Mouse (Mus musculus) ES-E14 (cell line): ENCODE measurements at regions not wholly inside any gene's neighbourhood (a gene's known extent, or its start where the extent isn't known, plus 50 kb on each side); places are given as distances from the start of the nearest gene placed in this dataset.

Source experiments
- CHD2 ChIP-seq: IDR thresholded peaks from 2 replicates; pipeline ENCODE4 v1.6.1; 2014; ENCODE audit warnings: mild to moderate bottlenecking, low read depth, low read length, inconsistent platforms
- HCFC1 ChIP-seq: IDR thresholded peaks from 2 replicates; pipeline ENCODE4 v1.6.1; 2012; ENCODE audit warnings: low read length, inconsistent platforms, borderline replicate concordance; ENCODE audit not compliant: insufficient read depth
- MAFK ChIP-seq: IDR thresholded peaks from 2 replicates; pipeline ENCODE4 v1.6.1; 2014; ENCODE audit warnings: mild to moderate bottlenecking, low read depth, low read length, inconsistent platforms; ENCODE audit not compliant: insufficient read depth
- ZNF384 ChIP-seq: IDR thresholded peaks from 2 replicates; pipeline ENCODE4 v1.6.1; 2012; ENCODE audit warnings: low read depth, low read length, inconsistent platforms

DNA sequence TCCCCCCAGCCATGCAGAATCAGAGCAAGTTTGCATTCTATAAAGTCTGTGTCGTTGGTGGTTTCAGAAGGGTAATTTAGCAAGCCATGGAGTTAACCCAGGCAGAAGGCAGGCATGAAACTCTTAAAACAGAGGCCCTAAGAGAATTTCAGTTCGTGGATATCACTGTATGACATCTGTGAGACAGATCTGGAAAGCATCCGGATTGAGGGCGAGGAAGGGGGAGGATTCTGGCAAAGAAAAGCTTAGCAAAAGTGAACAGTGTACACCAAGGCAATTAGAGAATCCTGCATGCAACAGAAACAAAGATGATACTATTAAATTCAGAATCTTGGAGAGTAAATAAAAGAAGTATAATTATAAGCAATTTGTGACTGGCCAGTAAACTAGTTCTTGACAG lies 184.2 kb upstream of the Dgkb start:
- TF ChIP-seq MAFK (no peak), HCFC1 (no peak), CHD2 (no peak), ZNF384 (no peak)
